Mouse (Mus musculus) stomach, postnatal 0 days (tissue): Measurements from ENCODE around the gene Ptgr1.

Experiments used
- CTCF ChIP-seq: IDR thresholded peaks from 2 replicates; pipeline ENCODE4 v1.5.1; 2016; ENCODE audit warnings: antibody characterized with exemption, low read depth, mild to moderate bottlenecking, moderate library complexity
- EP300 ChIP-seq: optimal IDR thresholded peaks from 2 replicates; pipeline ENCODE3; 2016; ENCODE audit warnings: antibody characterized with exemption

DNA sequence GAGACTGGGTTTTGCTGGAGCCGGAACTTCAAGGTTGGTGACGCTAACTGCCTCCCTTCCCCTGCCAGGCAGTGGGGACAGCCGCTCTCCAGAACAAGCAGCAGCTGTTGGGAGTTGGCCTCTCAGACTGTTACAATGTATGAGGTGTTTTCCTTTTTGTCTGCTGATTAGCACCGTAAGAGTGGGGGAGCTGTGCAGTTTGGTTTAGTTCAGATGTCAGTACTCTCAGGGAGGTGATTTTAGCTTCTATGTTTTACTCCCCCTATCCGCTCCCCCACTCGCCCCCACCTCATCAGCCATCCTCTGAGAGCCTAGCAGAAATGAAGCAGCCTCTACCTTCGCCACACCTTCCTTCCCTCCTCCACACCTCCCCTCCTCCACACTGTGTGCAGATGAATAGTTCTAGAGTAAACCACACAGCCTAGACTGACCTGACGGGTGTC, 8.4 kb upstream of the Ptgr1 start:
- TF ChIP-seq CTCF (no peak), EP300 (no peak)
